Mouse (Mus musculus) midbrain, embryonic 16.5 days (tissue): Measurements from ENCODE around the gene Apoa2. TPM values are rescaled to one million over a fixed set of nuclear protein-coding genes. Genes with fewer than 3 reads are reported as not detected.
"Not testable (repeated sequence)": the region's sequence is repeated elsewhere in the genome, so short reads cannot be mapped to it uniquely, and the experiment has no call there.

Source experiments
- ATAC-seq: fragments of 200-750 bp; cut with Nextera tagmentation; 2 replicates; pipeline ENCODE4 v1.8.0; 2017; ENCODE audit warnings: moderate TSS enrichment
- H3K27ac ChIP-seq: fragments of 300-500 bp; sonication (generic); 2 replicates; pipeline ENCODE4 v1.5.1; 2014; ENCODE audit warnings: mild to moderate bottlenecking, low read length, mixed read lengths
- H3K27me3 ChIP-seq: fragments of 300-500 bp; sonication (generic); 2 replicates; pipeline ENCODE4 v1.6.1; 2014; ENCODE audit warnings: low read depth, low read length, mixed read lengths; ENCODE audit not compliant: control insufficient read depth, insufficient read depth
- H3K36me3 ChIP-seq: fragments of 300-500 bp; sonication (generic); 2 replicates; pipeline ENCODE4 v1.6.1; 2014; ENCODE audit warnings: mild to moderate bottlenecking, low read length, moderate library complexity, mixed read lengths; ENCODE audit not compliant: control insufficient read depth, insufficient read depth
- H3K4me1 ChIP-seq: fragments of 300-500 bp; sonication (generic); 2 replicates; pipeline ENCODE4 v1.6.1; 2014; ENCODE audit warnings: mild to moderate bottlenecking, low read length, mixed read lengths; ENCODE audit not compliant: control insufficient read depth, insufficient read depth
- H3K4me2 ChIP-seq: fragments of 300-500 bp; sonication (generic); 2 replicates; pipeline ENCODE4 v1.6.1; 2014; ENCODE audit warnings: mild to moderate bottlenecking, low read length, mixed read lengths
- H3K4me3 ChIP-seq: fragments of 300-500 bp; sonication (generic); 2 replicates; pipeline ENCODE4 v1.5.1; 2014; ENCODE audit warnings: low read depth, mild to moderate bottlenecking, low read length, moderate library complexity, mixed read lengths
- H3K9ac ChIP-seq: fragments of 300-500 bp; sonication (generic); 2 replicates; pipeline ENCODE4 v1.6.1; 2014; ENCODE audit warnings: low read depth, low read length, mixed read lengths
- H3K9me3 ChIP-seq: fragments of 300-500 bp; sonication (generic); replicated peaks from 2 replicates; pipeline ENCODE4 v1.6.1; 2014; ENCODE audit warnings: mild to moderate bottlenecking, low read length, mixed read lengths; ENCODE audit not compliant: control insufficient read depth, poor library complexity, severe bottlenecking
- WGBS: fragments of 180-500 bp; shearing (Covaris S2); extraction: QIAGEN DNeasy Blood & Tissue Kit; methylation state at CpG from one replicate; pipeline ENCODE4 v1.1.7; 2014; 5-methylcytosine and 5-hydroxymethylcytosine counted together
- polyA plus RNA-seq: library from polyadenylated mRNA; unstranded; fragments of >200 nt; fragmentation: Nextera tagmentation; extraction: Ambion mirVana; gene quantifications from 2 replicates; pipeline ENCODE4 v1.2.1, GENCODE M21; 2015

The Apoa2 gene
- polyA plus RNA-seq, 1 experiment from 2014 or later, result 2.1 TPM

- no peak for ATAC-seq
- Histone ChIP-seq H3K4me3 (no peak overlapping the region), H3K4me2 (no peak overlapping the region), H3K9ac (no peak overlapping the region), H3K27me3 (no peaks in the 10 kb centered on the region), H3K9me3 (no peaks in the 10 kb centered on the region), H3K36me3 (peaks cover 48% of the 10 kb centered on the region), H3K27ac (no peak overlapping the region), H3K4me1 (no peaks in the 10 kb centered on the region)
- WGBS, result 81% methylated on average over 15 of the region's 15 CpGs
These were observed 15.3 kb downstream of the Apoa2 start for GRCm38 (mm10) chr1:171239992-171240744.

GRCm38 (mm10) chr1:171240911-171241310, 16.1 kb downstream of the Apoa2 start:
- H3K36me3 ChIP-seq, result peaks cover 41% of the 10 kb centered on the region
- no peaks in the 10 kb centered on the region for H3K9me3 ChIP-seq
- H3K9ac ChIP-seq, result no peak overlapping the region
- no peak overlapping the region for H3K4me2 ChIP-seq
- no peaks in the 10 kb centered on the region for H3K27me3 ChIP-seq
- no peak for ATAC-seq
- no peak overlapping the region for H3K4me3 ChIP-seq
- peaks cover 6% of the 10 kb centered on the region for H3K4me1 ChIP-seq
- no peak overlapping the region for H3K27ac ChIP-seq
- WGBS, result 89% methylated on average over 10 of the region's 10 CpGs

GRCm38 (mm10) chr1:171241952-171242351, 17.1 kb downstream of the Apoa2 start:
- 81% methylated on average over 12 of the region's 12 CpGs for WGBS
- H3K9ac ChIP-seq, H3K27me3 ChIP-seq, H3K9me3 ChIP-seq, H3K4me3 ChIP-seq, H3K27ac ChIP-seq, H3K4me2 ChIP-seq, ATAC-seq: not testable (repeated sequence)
- peaks cover 11% of the 10 kb centered on the region for H3K4me1 ChIP-seq
- peaks cover 34% of the 10 kb centered on the region for H3K36me3 ChIP-seq

- Histone ChIP-seq H3K4me2 (no peak overlapping the region), H3K4me3 (no peak overlapping the region), H3K27ac (no peak overlapping the region), H3K27me3 (no peaks in the 10 kb centered on the region), H3K4me1 (peaks cover 17% of the 10 kb centered on the region), H3K9me3 (no peaks in the 10 kb centered on the region), H3K9ac (no peak overlapping the region), H3K36me3 (peaks cover 13% of the 10 kb centered on the region)
- 97% methylated on average over 8 of the region's 8 CpGs for WGBS
- ATAC-seq, result no peak
These were observed 20.5 kb downstream of the Apoa2 start for GRCm38 (mm10) chr1:171245353-171245752.

- under 1% methylated on average over 41 of the region's 41 CpGs for WGBS
- peaks cover 26% of the 10 kb centered on the region for H3K4me1 ChIP-seq
- H3K27ac ChIP-seq, result peak overlapping the region; percentile 75
These were observed 22.0 kb downstream of the Apoa2 start for GRCm38 (mm10) chr1:171246709-171247452.

GRCm38 (mm10) chr1:171247453-171247841, 22.6 kb downstream of the Apoa2 start:
- no peaks in the 10 kb centered on the region for H3K27me3 ChIP-seq
- H3K4me2 ChIP-seq, result peak overlapping the region; percentile 63
- peaks cover 32% of the 10 kb centered on the region for H3K4me1 ChIP-seq
- peak; percentile 27 for ATAC-seq
- no peaks in the 10 kb centered on the region for H3K9me3 ChIP-seq
- 13% methylated on average over 13 of the region's 13 CpGs for WGBS
- H3K27ac ChIP-seq, result peak overlapping the region; percentile 51
- H3K4me3 ChIP-seq, result peak overlapping the region; percentile 81
- H3K36me3 ChIP-seq, result no peaks in the 10 kb centered on the region; the same call in 1 of the 2 replicates
- H3K9ac ChIP-seq, result peak overlapping the region; percentile 57

More at GRCm38 (mm10) chr1:171246709-171247452, 22.0 kb downstream of the Apoa2 start:
- ATAC-seq, result peak; percentile 94
- Histone ChIP-seq H3K4me3 (peak overlapping the region; percentile 81), H3K27me3 (no peaks in the 10 kb centered on the region), H3K9ac (peak overlapping the region; percentile 91), H3K4me2 (peak overlapping the region; percentile 72), H3K9me3 (no peaks in the 10 kb centered on the region), H3K36me3 (peaks cover 2% of the 10 kb centered on the region; the same call in 1 of the 2 replicates)

- Histone ChIP-seq H3K9ac (peak overlapping the region; percentile 57; the same call in 1 of the 2 replicates), H3K4me3 (no peak overlapping the region), H3K27ac (peak overlapping the region; percentile 51), H3K27me3 (no peaks in the 10 kb centered on the region), H3K4me2 (peak overlapping the region; percentile 63), H3K9me3 (no peaks in the 10 kb centered on the region), H3K4me1 (peaks cover 33% of the 10 kb centered on the region), H3K36me3 (no peaks in the 10 kb centered on the region; the same call in 1 of the 2 replicates)
- WGBS, result 30% methylated on average over 4 of the region's 4 CpGs
- ATAC-seq, result no peak
These were observed 23.1 kb downstream of the Apoa2 start for GRCm38 (mm10) chr1:171247916-171248315.

- no peak overlapping the region for H3K4me3 ChIP-seq
- peaks cover 33% of the 10 kb centered on the region for H3K4me1 ChIP-seq
- no peak for ATAC-seq
- H3K9me3 ChIP-seq, result no peaks in the 10 kb centered on the region
- 32% methylated on average over 3 of the region's 3 CpGs for WGBS
- H3K9ac ChIP-seq, result no peak overlapping the region
- no peaks in the 10 kb centered on the region; the same call in 1 of the 2 replicates for H3K36me3 ChIP-seq
- H3K27me3 ChIP-seq, result no peaks in the 10 kb centered on the region
- H3K4me2 ChIP-seq, result no peak overlapping the region
- no peak overlapping the region for H3K27ac ChIP-seq
These were observed 23.8 kb downstream of the Apoa2 start for GRCm38 (mm10) chr1:171248386-171249226.
